Mouse (Mus musculus): ENCODE results near the gene Higd1a. TPM values are rescaled to one million over a fixed set of nuclear protein-coding genes. Genes with fewer than 3 reads are reported as not detected.

Higd1a gene
- polyA plus RNA-seq, 1 experiment from 2014 or later, result 174 TPM

Other genes starting within 250 kb of the Higd1a start
- not detected in 2 replicates for gene Lyzl4, start 216.3 kb downstream of the Higd1a start, polyA plus RNA-seq (2016; fragmentation: Nextera tagmentation; extraction: Ambion mirVana)
- gene Vipr1, start 215.6 kb downstream of the Higd1a start, polyA plus RNA-seq (2016; fragmentation: Nextera tagmentation; extraction: Ambion mirVana), result 0.14 and 0.49 TPM in 2 replicates
- 10.9 and 12.6 TPM in 2 replicates for gene Sec22c, start 152.9 kb downstream of the Higd1a start, polyA plus RNA-seq (2016; fragmentation: Nextera tagmentation; extraction: Ambion mirVana)
- gene Ss18l2, start 148.0 kb downstream of the Higd1a start, polyA plus RNA-seq (2016; fragmentation: Nextera tagmentation; extraction: Ambion mirVana), result 93.9 and 94.8 TPM in 2 replicates
- 47.2 and 58.8 TPM in 2 replicates for gene Nktr, start 139.2 kb downstream of the Higd1a start, polyA plus RNA-seq (2016; fragmentation: Nextera tagmentation; extraction: Ambion mirVana)
- gene Zfp651, start 99.0 kb downstream of the Higd1a start, polyA plus RNA-seq (2016; fragmentation: Nextera tagmentation; extraction: Ambion mirVana), result 4.4 and 7.0 TPM in 2 replicates
- 0.10 and 0.71 TPM in 2 replicates for gene Klhl40, start 80.8 kb downstream of the Higd1a start, polyA plus RNA-seq (2016; fragmentation: Nextera tagmentation; extraction: Ambion mirVana)
- gene Hhatl, start 65.9 kb downstream of the Higd1a start, polyA plus RNA-seq (2016; fragmentation: Nextera tagmentation; extraction: Ambion mirVana), result not detected in 2 replicates
- gene Ccdc13, start 18.9 kb downstream of the Higd1a start, polyA plus RNA-seq (2016; fragmentation: Nextera tagmentation; extraction: Ambion mirVana), result 0.36 and 0.38 TPM in 2 replicates
- 0.16 TPM in 1 of 2 replicates, not detected in the other for gene Ackr2, start 40.0 kb upstream of the Higd1a start, polyA plus RNA-seq (2016; fragmentation: Nextera tagmentation; extraction: Ambion mirVana)
- gene Cyp8b1, start 57.9 kb upstream of the Higd1a start, polyA plus RNA-seq (2016; fragmentation: Nextera tagmentation; extraction: Ambion mirVana), result not detected in 2 replicates
- 0.40 and 0.65 TPM in 2 replicates for gene Fam198a, start 92.6 kb upstream of the Higd1a start, polyA plus RNA-seq (2016; fragmentation: Nextera tagmentation; extraction: Ambion mirVana)
- gene Pomgnt2, start 138.7 kb upstream of the Higd1a start, polyA plus RNA-seq (2016; fragmentation: Nextera tagmentation; extraction: Ambion mirVana), result 11.5 and 12.5 TPM in 2 replicates

All from limb, embryonic 10.5 days (tissue).